Mouse (Mus musculus) embryonic facial prominence, embryonic 15.5 days (tissue): Measurements from ENCODE around the gene Tsr2. TPM values are rescaled to one million over a fixed set of nuclear protein-coding genes. Genes with fewer than 3 reads are reported as not detected.

Source experiments
- ATAC-seq: fragments of 200-750 bp; cut with Nextera tagmentation; 2 replicates; pipeline ENCODE4 v1.8.0; 2017; ENCODE audit warnings: low read depth, moderate TSS enrichment; ENCODE audit not compliant: insufficient number of reproducible peaks, low FRiP score, low TSS enrichment
- H3K27ac ChIP-seq: fragments of 300-500 bp; sonication (generic); replicated peaks from 2 replicates; pipeline ENCODE4 v1.5.1; 2015; ENCODE audit warnings: mild to moderate bottlenecking, inconsistent platforms
- H3K27me3 ChIP-seq: fragments of 300-500 bp; sonication (generic); 2 replicates; pipeline ENCODE4 v1.6.1; 2015; ENCODE audit warnings: inconsistent platforms
- H3K36me3 ChIP-seq: fragments of 300-500 bp; sonication (generic); 2 replicates; pipeline ENCODE4 v1.6.1; 2015; ENCODE audit warnings: mild to moderate bottlenecking, inconsistent platforms
- H3K4me1 ChIP-seq: fragments of 300-500 bp; sonication (generic); 2 replicates; pipeline ENCODE4 v1.6.1; 2015; ENCODE audit warnings: inconsistent platforms
- H3K4me2 ChIP-seq: fragments of 300-500 bp; sonication (generic); replicated peaks from 2 replicates; pipeline ENCODE4 v1.6.1; 2015; ENCODE audit warnings: mild to moderate bottlenecking, inconsistent platforms
- H3K4me3 ChIP-seq: fragments of 300-500 bp; sonication (generic); replicated peaks from 2 replicates; pipeline ENCODE4 v1.5.1; 2015; ENCODE audit warnings: mild to moderate bottlenecking, inconsistent platforms
- H3K9ac ChIP-seq: fragments of 300-500 bp; sonication (generic); 2 replicates; pipeline ENCODE4 v1.6.1; 2015; ENCODE audit warnings: inconsistent platforms
- H3K9me3 ChIP-seq: fragments of 300-500 bp; sonication (generic); replicated peaks from 2 replicates; pipeline ENCODE4 v1.6.1; 2016; ENCODE audit warnings: inconsistent platforms
- WGBS: fragments of 180-500 bp; shearing (Covaris S2); methylation state at CpG from one replicate; pipeline ENCODE4 v1.1.7; 2015; 5-methylcytosine and 5-hydroxymethylcytosine counted together
- polyA plus RNA-seq: library from polyadenylated mRNA; unstranded; fragments of >200 nt; fragmentation: Nextera tagmentation; extraction: Ambion mirVana; gene quantifications from 2 replicates; pipeline ENCODE4 v1.2.1, GENCODE M21; 2015

Tsr2 gene
- polyA plus RNA-seq, 1 experiment from 2014 or later = 36.4 TPM

- no peak for ATAC-seq
- Histone ChIP-seq H3K4me1 (peaks cover 13% of the 10 kb centered on the region), H3K4me2 (peak overlapping the region; percentile 51), H3K9ac (no peak overlapping the region), H3K27me3 (no peaks in the 10 kb centered on the region), H3K4me3 (peak overlapping the region; percentile 61), H3K36me3 (no peaks in the 10 kb centered on the region), H3K9me3 (no peaks in the 10 kb centered on the region), H3K27ac (peak overlapping the region; percentile 91)
- 35% methylated on average over 11 of the region's 11 CpGs for WGBS
Measured at GRCm38 (mm10) chrX:151046321-151046720, 50.0 kb downstream of the Tsr2 start.

- Histone ChIP-seq H3K27me3 (no peaks in the 10 kb centered on the region), H3K9me3 (no peaks in the 10 kb centered on the region), H3K4me2 (peak within 1 kb of the TSS; percentile 51), H3K36me3 (no peaks in the 10 kb centered on the region), H3K27ac (peak within 1 kb of the TSS; percentile 91), H3K4me1 (peaks cover 13% of the 10 kb centered on the region), H3K4me3 (peak within 1 kb of the TSS; percentile 61), H3K9ac (peak within 1 kb of the TSS; percentile 57)
- WGBS = 94% methylated on average over 8 of the region's 8 CpGs
- ATAC-seq = no peak
Measured at GRCm38 (mm10) chrX:151045850-151046249, 50.5 kb downstream of the Tsr2 start, which contains the start of gene Fgd1. Gene Fgd1, plus strand, starts transcription at chrX:151046150.

- Histone ChIP-seq H3K27me3 (no peaks in the 10 kb centered on the region; the same call in 1 of the 2 replicates), H3K9ac (no peak overlapping the region), H3K27ac (no peak overlapping the region), H3K4me3 (no peak overlapping the region), H3K4me2 (no peak overlapping the region), H3K9me3 (no peaks in the 10 kb centered on the region), H3K36me3 (no peaks in the 10 kb centered on the region), H3K4me1 (no peaks in the 10 kb centered on the region)
- ATAC-seq = no peak
- WGBS = 51% methylated on average over 5 of the region's 5 CpGs
Measured at GRCm38 (mm10) chrX:151041223-151041622, 55.1 kb downstream of the Tsr2 start.

Other genes with a start within 250 kb of the Tsr2 start
- gene Gnl3l, start 79.2 kb downstream of the Tsr2 start, polyA plus RNA-seq = 27.6 and 27.9 TPM in 2 replicates
- gene Fgd1, start 50.4 kb downstream of the Tsr2 start, polyA plus RNA-seq = 11.2 and 12.5 TPM in 2 replicates
- 1.0 and 1.8 TPM in 2 replicates for gene Wnk3, start 101.5 kb upstream of the Tsr2 start, polyA plus RNA-seq
- gene Fam120c, start 247.6 kb upstream of the Tsr2 start, polyA plus RNA-seq = 4.0 and 4.7 TPM in 2 replicates